Mouse (Mus musculus): ENCODE results near the gene Slc29a3.

DNA sequence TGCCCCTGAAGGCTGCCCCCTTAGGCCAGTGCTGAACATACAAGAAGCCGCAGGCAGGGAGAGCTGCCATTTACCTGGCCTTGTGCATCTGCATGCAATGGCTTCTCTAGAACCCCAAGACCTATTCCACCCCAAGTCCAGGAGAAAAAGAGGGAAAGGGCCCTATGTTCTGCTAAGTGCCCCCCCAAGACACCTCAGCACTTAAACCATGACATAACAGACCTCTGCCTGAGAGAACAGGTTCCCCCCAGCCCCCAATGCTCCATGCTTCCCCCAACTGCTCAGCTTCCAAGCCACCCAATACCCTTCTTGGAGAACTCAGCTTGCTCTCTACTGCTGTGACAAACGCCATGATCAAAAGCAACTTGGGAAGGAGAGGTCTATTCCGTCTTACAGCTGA lies 73.7 kb downstream of the Slc29a3 start:
- no peak for TF ChIP-seq POLR2A (IDR thresholded peaks at IDR 0.05; ENCODE audit: insufficient read depth, low read depth, low read length)
- TF ChIP-seq CTCF (IDR thresholded peaks at IDR 0.05) = no peak

Data from heart, adult 2 months (tissue).